Mouse (Mus musculus) kidney, postnatal 0 days (tissue): ENCODE results near the gene Slu7. TPM values are rescaled to one million over a fixed set of nuclear protein-coding genes. Genes with fewer than 3 reads are reported as not detected.

Experiments used
- ATAC-seq: fragments of 200-750 bp; cut with Nextera tagmentation; replicated peaks from 2 replicates; pipeline ENCODE4 v1.8.0; 2017; ENCODE audit warnings: low read depth, moderate number of reproducible peaks, moderate TSS enrichment, moderate library complexity; ENCODE audit not compliant: low FRiP score
- DNase-seq: peaks from one replicate; pipeline ENCODE4 v3.0.0-alpha.2; 2016; ENCODE audit warnings: low spot score
- H3K27ac ChIP-seq: fragments of 300-500 bp; sonication (generic); 2 replicates; pipeline ENCODE4 v1.5.1; 2014; ENCODE audit warnings: mild to moderate bottlenecking
- H3K27me3 ChIP-seq: fragments of 300-500 bp; sonication (generic); 2 replicates; pipeline ENCODE4 v1.6.1; 2014; ENCODE audit warnings: low read length, mixed read lengths; ENCODE audit not compliant: insufficient read depth
- H3K36me3 ChIP-seq: fragments of 300-500 bp; sonication (generic); 2 replicates; pipeline ENCODE4 v1.6.1; 2014; ENCODE audit warnings: low read length, mixed read lengths; ENCODE audit not compliant: insufficient read depth
- H3K4me1 ChIP-seq: fragments of 300-500 bp; sonication (generic); replicated peaks from 2 replicates; pipeline ENCODE4 v1.6.1; 2014; ENCODE audit warnings: antibody characterized with exemption, low read length, mixed read lengths; ENCODE audit not compliant: insufficient read depth
- H3K4me2 ChIP-seq: fragments of 300-500 bp; sonication (generic); 2 replicates; pipeline ENCODE4 v1.6.1; 2014; ENCODE audit warnings: mild to moderate bottlenecking, low read length, moderate library complexity, mixed read lengths
- H3K4me3 ChIP-seq: fragments of 300-500 bp; sonication (generic); replicated peaks from 2 replicates; pipeline ENCODE4 v1.5.1; 2014; ENCODE audit warnings: low read depth, low read length
- H3K9ac ChIP-seq: fragments of 300-500 bp; sonication (generic); 2 replicates; pipeline ENCODE4 v1.6.1; 2014; ENCODE audit warnings: low read depth, low read length
- H3K9me3 ChIP-seq: fragments of 300-500 bp; sonication (generic); replicated peaks from 2 replicates; pipeline ENCODE4 v1.6.1; 2016; ENCODE audit warnings: low read length, inconsistent platforms, mixed read lengths
- CTCF ChIP-seq: IDR thresholded peaks from 2 replicates; pipeline ENCODE4 v1.5.1; 2016; ENCODE audit warnings: antibody characterized with exemption, low read depth, mild to moderate bottlenecking, moderate library complexity
- WGBS: fragments of 180-500 bp; shearing (Covaris S2); extraction: QIAGEN DNeasy Blood & Tissue Kit; methylation state at CpG from one replicate; pipeline ENCODE4 v1.1.7; 2014; 5-methylcytosine and 5-hydroxymethylcytosine counted together
- polyA plus RNA-seq: library from polyadenylated mRNA; unstranded; fragments of >200 nt; fragmentation: Nextera tagmentation; extraction: Ambion mirVana; gene quantifications from 2 replicates; pipeline ENCODE4 v1.2.1, GENCODE M21; 2015

Gene Slu7
- polyA plus RNA-seq, 1 experiment from 2014 or later, result 62.6 TPM

DNA sequence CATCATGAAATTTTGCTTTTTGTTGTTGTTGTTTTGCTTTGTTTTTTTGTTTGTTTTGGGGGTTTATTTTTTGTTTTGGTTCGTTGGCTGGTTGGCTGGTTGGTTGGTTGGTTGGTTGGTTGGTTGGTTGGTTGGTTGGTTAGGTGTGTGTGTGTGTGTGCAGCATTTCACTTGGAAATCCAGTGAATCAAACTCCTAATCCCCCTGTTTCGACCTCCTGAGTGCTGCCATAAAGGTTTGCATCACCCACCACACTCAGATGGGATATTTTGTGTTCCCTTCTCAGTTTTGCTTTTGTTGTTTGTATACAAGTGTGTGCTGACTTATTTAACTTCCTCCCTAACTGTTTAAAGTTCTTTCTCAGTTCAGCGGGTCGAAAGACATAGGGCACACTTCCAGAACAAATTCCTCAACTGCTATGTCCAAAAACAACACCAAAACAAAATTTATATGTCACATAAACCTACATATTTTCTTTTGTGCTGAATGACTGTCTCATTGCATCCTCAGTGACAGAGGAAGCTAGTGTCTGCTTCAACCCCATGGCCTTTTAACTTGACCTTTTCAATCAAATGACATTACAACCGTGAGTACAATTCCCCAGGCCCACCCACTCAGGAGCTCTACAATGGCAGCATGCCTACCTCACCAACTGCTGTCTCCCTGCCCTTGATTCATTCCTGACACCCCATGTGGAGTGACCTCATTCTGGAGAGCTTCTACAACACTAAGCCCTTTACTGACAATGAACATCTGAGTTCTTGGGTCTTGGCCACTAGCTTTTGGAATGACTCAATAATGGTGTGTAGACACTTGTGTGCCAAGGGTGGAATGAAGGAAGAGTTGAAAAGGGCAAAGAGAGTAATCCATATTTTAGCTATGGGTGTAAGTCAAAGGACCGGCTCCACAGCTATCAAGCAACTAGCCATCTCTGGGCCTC is 37.6 kb downstream of the Slu7 start:
- H3K4me2 ChIP-seq, result no peak overlapping the region
- H3K27me3 ChIP-seq, result no peaks in the 10 kb centered on the region
- TF ChIP-seq CTCF, result no peak
- peak overlapping the region; percentile 85 for H3K27ac ChIP-seq
- 54% methylated on average over 6 of the region's 6 CpGs for WGBS
- ATAC-seq (no peak), DNase-seq (peak; percentile 79)
- H3K9ac ChIP-seq, result no peak overlapping the region
- no peak overlapping the region for H3K4me3 ChIP-seq
- H3K36me3 ChIP-seq, result no peaks in the 10 kb centered on the region
- no peaks in the 10 kb centered on the region for H3K9me3 ChIP-seq
- peaks cover 4% of the 10 kb centered on the region for H3K4me1 ChIP-seq

DNA sequence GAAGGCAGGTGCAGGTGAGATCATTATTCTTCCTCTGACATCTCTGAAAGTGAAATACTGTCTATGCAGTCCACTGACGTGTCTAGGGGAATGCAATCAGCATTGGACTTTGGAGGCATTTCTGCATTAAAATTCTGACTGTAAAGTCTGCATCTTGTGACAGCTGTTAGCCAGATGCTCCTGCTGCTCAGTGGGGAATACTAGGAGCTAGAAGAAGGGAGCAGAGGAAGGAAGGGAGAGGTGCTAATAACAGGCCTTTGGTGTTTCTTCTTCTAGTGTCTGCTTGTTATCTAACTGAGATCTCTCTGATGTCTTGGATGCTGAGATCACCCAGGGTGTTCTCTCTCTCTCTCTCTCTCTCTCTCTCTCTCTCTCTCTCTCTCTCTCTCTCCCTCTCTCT is 39.6 kb downstream of the Slu7 start:
- Histone ChIP-seq H3K4me3 (no peak overlapping the region), H3K4me1 (peaks cover 4% of the 10 kb centered on the region), H3K9ac (no peak overlapping the region), H3K27me3 (no peaks in the 10 kb centered on the region), H3K9me3 (no peaks in the 10 kb centered on the region), H3K4me2 (no peak overlapping the region), H3K27ac (no peak overlapping the region), H3K36me3 (no peaks in the 10 kb centered on the region)
- DNase-seq (no peak), ATAC-seq (no peak)
- no peak for TF ChIP-seq CTCF
- WGBS, result 49% methylated on average over 1 of the region's 1 CpGs

DNA sequence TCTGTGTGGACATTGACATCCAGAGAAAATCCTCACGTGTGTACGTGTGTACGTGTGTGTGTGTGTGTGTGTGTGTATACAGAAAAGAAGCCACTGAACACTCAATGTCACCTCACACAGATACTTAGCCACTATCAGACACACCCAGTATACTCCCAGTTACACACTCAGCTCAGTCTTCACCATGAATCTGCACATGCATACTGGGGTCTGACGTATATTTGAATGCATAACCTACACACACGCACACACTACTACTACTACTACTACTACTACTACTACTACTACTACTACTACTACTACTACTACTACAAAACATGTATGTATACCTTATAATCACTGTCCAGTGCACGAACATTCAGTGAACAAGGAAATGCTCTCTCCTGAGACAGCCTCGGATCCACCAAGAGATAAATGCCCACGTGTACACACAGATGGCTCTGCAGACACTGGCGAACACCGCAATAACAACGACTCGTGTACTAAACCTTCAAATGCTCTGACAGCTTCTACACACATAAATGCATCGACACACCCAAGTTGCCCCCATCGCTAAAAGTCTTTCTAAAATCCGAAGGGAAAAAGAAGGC is 40.2 kb downstream of the Slu7 start:
- no peaks in the 10 kb centered on the region for H3K36me3 ChIP-seq
- H3K4me3 ChIP-seq, result peak overlapping the region; percentile 27
- peak overlapping the region; percentile 60 for H3K4me2 ChIP-seq
- WGBS, result 45% methylated on average over 15 of the region's 15 CpGs
- H3K9me3 ChIP-seq, result no peaks in the 10 kb centered on the region
- no peak for TF ChIP-seq CTCF
- no peaks in the 10 kb centered on the region for H3K27me3 ChIP-seq
- H3K27ac ChIP-seq, result no peak overlapping the region
- no peak; the same call in 1 of the 2 replicates for ATAC-seq
- H3K4me1 ChIP-seq, result peaks cover 4% of the 10 kb centered on the region
- peak overlapping the region; percentile 49; the same call in 1 of the 2 replicates for H3K9ac ChIP-seq
- no peak for DNase-seq

DNA sequence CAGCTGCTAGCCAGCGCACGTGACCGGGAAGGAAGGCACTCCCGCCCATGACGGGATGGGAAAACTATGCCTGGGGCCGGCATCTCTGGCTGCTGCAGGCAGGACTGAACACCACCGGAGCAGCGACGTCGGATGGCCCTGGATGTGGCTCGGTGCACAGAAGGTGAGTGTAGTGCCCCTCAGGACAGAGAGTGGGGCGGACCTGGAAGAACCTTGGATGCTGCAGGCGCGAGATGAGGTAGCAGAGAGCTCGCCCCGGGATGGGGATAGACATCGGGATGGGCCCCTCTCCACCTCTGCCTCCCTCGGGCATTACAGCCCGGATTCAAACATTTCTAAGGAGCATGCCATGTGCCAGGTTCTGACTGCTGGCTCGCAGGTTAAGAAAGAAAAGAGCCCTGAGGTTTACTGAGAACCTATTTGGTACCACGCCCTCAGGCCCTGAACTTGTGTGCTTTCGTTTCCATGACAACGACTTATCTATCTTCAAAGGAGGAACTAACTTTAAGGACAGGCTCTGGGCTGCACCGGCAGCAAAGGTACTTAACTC is 40.8 kb downstream of the Slu7 start, which contains the start of gene C1qtnf2:
Gene C1qtnf2 (plus strand): TSS at position 52 of the 550 bp plus-strand sequence.
- Histone ChIP-seq H3K36me3 (no peaks in the 10 kb centered on the region), H3K9me3 (no peaks in the 10 kb centered on the region), H3K4me2 (peak within 1 kb of the TSS; percentile 60), H3K4me3 (peak within 1 kb of the TSS; percentile 27), H3K27me3 (no peaks in the 10 kb centered on the region), H3K27ac (peak within 1 kb of the TSS; percentile 31; the same call in 1 of the 2 replicates), H3K4me1 (peaks cover 4% of the 10 kb centered on the region), H3K9ac (peak within 1 kb of the TSS; percentile 49; the same call in 1 of the 2 replicates)
- ATAC-seq (peak; percentile 51), DNase-seq (peak; percentile 72)
- TF ChIP-seq CTCF, result no peak
- 7% methylated on average over 24 of the region's 24 CpGs for WGBS

DNA sequence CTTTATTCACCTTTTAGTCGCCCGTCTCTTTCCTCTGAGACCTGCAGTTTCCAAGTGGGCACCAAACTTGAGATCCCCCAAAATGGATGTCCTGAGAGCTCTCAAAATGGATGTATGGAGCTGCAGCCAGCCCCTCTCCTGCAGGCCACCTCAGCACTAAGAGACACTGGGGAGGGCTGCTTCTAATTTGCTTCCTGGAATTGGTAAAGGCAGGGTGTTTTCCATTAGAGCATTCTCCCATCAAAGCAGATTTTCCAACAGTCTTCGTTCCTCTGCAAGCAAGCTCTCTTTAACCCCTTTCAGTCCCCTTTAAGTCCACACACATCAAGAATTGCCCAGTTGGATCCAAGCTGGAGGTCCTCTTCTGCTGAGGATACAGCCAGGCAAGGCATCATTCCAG is 45.8 kb downstream of the Slu7 start:
- DNase-seq, result no peak
- Histone ChIP-seq H3K4me3 (no peak overlapping the region), H3K36me3 (no peaks in the 10 kb centered on the region), H3K4me2 (no peak overlapping the region), H3K4me1 (no peaks in the 10 kb centered on the region; the same call in 1 of the 2 replicates), H3K9me3 (no peaks in the 10 kb centered on the region), H3K9ac (no peak overlapping the region), H3K27me3 (no peaks in the 10 kb centered on the region), H3K27ac (no peak overlapping the region)
- WGBS, result 85% methylated on average over 3 of the region's 3 CpGs
- no peak for ATAC-seq
- no peak for TF ChIP-seq CTCF

DNA sequence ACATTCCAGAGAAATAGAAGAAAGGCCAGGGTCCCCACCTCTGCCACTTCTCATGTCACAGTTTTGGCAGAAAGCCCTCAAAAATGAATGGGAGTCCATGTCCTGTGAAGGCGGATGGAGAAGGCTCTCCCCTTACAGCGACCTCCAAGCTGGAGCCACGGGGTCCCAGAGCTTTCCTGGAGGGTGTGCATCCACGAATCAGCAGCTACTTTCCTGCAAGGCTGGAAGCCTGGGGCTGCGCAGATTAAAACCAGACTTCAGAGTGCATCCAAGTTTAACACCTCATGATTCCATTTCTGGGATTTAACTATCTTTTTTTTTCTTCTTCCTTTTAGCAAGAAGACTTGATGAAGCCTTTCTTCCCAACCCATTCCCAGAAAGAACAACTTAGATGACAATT is 47.0 kb downstream of the Slu7 start:
- Histone ChIP-seq H3K9me3 (no peaks in the 10 kb centered on the region), H3K27me3 (no peaks in the 10 kb centered on the region), H3K27ac (peak overlapping the region; percentile 31; the same call in 1 of the 2 replicates), H3K4me2 (no peak overlapping the region), H3K9ac (no peak overlapping the region), H3K4me3 (no peak overlapping the region), H3K4me1 (no peaks in the 10 kb centered on the region), H3K36me3 (no peaks in the 10 kb centered on the region)
- ATAC-seq (no peak), DNase-seq (no peak)
- no peak for TF ChIP-seq CTCF
- 33% methylated on average over 5 of the region's 5 CpGs for WGBS
